Mouse (Mus musculus): ENCODE data around the gene Nt5dc1.

Nt5dc1 gene

GRCm38 (mm10) chr10:34238536-34238935 lies 179.8 kb downstream of the Nt5dc1 start:
- DNase-seq (ENCODE audit: low read depth, low spot score), result no peak

Measured in retina, postnatal 7 days (tissue).